Mouse (Mus musculus): ENCODE results near the gene Gsk3a.
A peak's percentile ranks its signal among the peaks of the same experiment; 100 is the strongest.

The Gsk3a gene

DNA sequence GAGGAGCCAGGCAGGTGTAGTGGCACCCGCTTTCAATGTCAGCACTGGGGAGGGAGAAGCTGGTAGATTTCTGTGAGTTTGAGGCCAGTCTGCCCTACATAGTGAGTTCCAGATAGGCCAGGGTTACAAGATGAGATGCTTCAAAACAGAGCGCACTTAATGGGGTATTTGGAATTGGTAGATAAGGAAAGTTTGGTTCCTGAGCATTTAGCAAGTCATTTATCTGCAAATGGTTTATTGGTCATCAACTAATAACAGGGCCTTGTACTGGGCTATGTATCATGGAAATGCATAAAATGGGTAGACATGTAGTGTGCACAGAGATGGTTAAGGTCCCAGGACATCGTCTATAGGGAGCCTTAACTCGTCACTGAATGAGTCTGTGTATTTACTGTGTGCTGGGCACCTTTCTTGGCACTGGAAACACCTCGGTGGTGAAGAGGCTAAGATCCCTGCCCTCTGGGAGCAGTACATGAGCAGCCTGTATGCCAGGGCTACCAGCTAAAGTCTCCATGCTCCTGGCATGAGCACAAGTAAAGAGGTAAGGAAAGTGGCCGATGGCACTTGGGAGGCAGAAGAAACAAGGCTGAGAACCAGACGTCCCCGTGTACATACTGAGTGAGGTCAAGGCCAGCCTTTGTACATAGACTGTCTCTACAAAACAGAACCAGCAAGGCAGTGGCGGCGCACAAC is 15.2 kb downstream of the Gsk3a start:
- no peak for DNase-seq (ENCODE audit: low spot score in 2 of 2)

- peak; percentile 97 to 98 for DNase-seq (ENCODE audit: low spot score in 2 of 2)
These were observed 16.4 kb downstream of the Gsk3a start, which contains the start of gene Zfp526 for GRCm38 (mm10) chr7:25221102-25221883. TSS of gene Zfp526 (plus strand) at chr7:25221425.

GRCm38 (mm10) chr7:25220457-25221101 is 17.1 kb downstream of the Gsk3a start, which contains the start of gene Dedd2:
TSS of gene Dedd2 (minus strand) at chr7:25220615.
- DNase-seq (ENCODE audit: low spot score in 2 of 2), result no peak

- DNase-seq (ENCODE audit: low spot score in 2 of 2), result peak; percentile 88 to 91
These were observed 17.7 kb downstream of the Gsk3a start for GRCm38 (mm10) chr7:25219756-25220456.

- peak in 1 of 2 experiments; percentile 37 for DNase-seq (ENCODE audit: low spot score in 2 of 2)
These were observed 18.3 kb downstream of the Gsk3a start for GRCm38 (mm10) chr7:25219416-25219750.

- DNase-seq (ENCODE audit: low spot score in 2 of 2), result peak in 1 of 2 experiments; percentile 45
These were observed 18.8 kb downstream of the Gsk3a start for GRCm38 (mm10) chr7:25218705-25219415.

DNA sequence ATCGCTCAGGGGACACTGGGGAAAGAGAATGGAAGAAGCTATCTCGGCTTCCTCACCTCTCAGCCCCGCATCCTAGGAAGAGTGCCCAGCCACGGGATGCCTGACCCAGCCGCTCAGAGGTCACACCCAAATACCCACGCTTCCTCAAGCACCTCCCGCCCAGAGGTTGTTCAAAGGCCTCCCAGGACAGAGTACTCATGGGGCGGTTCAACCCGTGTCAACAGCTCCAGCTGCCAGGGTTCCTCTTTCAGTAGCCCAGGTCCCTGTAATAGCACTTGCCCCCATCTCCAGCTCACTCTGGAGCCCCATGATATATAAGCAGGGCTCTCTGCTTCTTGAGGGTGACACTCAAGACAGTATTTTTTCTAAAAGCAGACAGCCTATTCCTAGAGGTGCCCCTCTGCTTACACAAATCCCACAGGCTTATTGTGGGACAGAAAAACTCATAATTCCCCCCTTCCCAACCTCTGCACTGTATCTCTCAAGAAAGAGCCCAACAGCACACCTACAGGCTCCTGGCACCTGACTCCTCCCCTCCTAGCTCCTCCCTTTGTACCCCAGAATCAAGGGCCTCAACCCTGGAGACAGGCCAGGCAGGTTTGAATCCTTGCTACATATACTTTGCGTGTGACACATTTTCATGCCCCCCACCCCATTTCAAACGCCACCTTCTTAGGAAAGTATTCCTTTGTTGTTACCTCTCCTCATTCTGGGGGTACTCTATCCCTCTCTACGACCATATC is 19.8 kb downstream of the Gsk3a start:
- no peak for DNase-seq (ENCODE audit: low spot score in 2 of 2)

DNA sequence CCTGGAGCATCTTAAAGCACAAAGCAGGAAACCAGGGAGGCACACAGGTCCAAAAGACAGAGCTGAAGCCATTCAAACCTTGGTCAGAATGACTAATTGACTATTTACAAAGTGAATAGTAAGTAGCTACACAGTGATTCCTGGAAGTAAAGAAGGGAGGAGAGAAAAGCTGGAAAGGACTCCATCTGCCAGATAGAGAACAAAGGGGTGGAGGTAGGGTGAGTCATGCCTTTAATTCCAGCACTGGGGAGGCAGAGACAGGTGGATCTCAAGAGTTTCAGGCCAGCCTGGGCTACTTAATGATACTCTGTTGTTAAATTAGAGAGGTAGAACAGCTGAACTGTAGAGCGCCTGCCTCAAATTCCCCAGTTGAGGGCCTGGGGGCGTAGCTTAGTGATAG is 23.5 kb downstream of the Gsk3a start:
- DNase-seq (ENCODE audit: low spot score in 2 of 2), result no peak

DNA sequence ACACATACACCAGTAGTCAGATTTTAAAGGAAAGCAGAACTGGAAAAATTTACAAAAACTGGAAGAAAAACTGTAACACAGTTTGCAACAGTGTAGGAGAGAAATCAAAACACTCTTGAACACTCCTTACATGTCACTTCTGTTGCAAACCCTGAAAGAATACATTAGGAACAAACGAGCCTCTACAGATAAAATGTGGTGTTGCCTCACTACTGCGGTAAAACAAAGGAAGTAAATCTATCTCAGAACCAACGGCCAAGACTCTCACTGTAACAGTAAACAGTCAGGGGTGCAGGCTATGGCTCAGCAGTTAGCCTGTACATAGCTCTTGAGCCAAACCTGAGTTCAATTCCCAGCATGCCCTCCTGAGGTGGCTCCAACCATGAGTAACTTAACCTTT is 24.6 kb downstream of the Gsk3a start:
- no peak for DNase-seq (ENCODE audit: low spot score in 2 of 2)

DNA sequence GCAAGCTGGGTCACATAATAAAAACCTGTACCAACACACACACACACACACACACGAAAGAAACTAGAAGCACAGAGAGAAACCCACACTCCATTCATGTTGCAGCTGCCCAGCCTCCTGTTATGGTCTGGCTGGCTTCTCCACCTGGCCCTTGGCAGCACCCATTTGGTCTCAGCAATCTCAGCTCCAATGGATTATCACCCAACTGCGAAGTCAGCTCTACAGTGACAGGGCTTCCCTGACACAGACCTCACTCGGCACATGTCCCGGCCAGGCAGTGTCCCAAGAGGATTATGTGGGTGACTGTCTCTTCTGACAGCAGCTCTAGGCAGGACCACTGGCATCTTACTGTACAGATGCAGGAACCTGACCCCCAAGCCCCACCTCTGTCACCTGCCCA is 27.2 kb downstream of the Gsk3a start:
- no peak for DNase-seq (ENCODE audit: low spot score in 2 of 2)

GRCm38 (mm10) chr7:25209161-25209622 is 28.5 kb downstream of the Gsk3a start:
- no peak for DNase-seq (ENCODE audit: low spot score in 2 of 2)

GRCm38 (mm10) chr7:25206094-25206830 is 31.4 kb downstream of the Gsk3a start:
- no peak for DNase-seq (ENCODE audit: low spot score in 2 of 2)

- DNase-seq (ENCODE audit: low spot score in 2 of 2), result no peak
These were observed 32.1 kb downstream of the Gsk3a start for GRCm38 (mm10) chr7:25205355-25206093.

DNA sequence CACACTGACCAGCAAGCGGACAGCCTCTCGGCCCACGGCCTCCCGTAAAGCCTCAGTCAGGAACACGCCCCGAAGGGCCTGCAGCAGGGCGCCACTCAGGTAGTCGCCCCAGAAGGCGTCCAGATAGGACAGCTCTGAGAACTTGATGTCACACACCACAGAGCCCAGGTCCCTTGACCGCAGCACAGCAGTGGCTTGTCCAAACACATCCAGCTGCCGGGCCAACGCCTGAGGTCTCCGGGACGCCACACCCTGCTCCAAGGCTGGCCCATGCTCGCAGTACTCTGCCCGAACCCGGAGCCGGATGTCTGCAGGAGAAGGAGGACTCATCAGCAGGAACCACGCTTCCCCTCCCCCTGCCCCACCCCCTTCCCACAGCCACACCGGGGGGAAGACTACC is 34.0 kb downstream of the Gsk3a start:
- no peak for DNase-seq (ENCODE audit: low spot score in 2 of 2)

DNA sequence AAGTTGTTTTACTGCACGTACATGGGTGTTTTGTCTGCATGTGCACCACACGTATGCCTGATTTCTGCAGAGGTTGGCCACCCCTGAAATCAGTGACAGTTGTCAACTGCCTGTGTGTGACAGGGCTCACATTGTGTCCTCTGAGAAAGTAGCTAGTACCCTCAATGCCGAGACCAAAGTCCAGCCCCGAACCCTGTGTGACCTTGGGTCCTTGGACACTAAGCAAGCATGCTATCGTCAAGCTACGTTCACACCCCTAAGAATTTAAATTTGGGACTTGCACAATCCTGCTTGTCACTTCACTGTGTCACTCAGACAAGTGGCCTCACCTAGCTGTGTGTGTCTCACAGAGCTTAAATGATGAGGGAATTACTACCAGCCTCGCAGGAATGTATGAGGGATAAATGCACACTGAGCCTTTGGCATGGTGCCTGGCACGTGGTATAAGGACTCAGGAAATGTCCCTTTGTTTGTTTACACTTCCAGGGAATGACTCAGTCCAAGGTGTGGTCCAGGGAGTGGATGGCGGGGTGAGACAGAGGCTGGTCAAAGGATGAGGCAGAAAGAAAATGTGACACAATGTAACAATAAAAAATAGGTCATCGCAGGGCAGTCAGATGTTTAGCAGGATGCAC is 40.1 kb downstream of the Gsk3a start:
- DNase-seq (ENCODE audit: low spot score in 2 of 2), result no peak

DNA sequence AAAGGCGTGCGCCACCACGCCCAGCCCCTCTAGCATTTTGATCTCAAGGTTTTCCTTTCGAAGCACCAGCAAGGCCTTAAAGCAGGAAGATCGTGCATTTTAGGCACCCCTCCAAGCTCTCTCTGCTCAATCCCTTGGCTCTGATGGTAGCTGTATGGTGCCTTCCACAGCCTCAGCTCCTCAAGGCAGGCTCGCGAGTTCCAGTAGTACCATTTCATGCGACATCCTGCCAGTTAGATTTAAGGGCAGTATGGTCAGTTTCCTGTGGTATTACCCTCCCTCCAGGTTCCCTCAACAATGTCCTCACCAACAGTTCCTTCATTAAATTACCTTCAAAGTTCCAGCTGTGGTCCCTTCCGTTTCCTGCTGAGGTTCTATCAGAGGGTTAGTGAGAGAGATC is 41.5 kb downstream of the Gsk3a start:
- DNase-seq (ENCODE audit: low spot score in 2 of 2), result no peak

DNA sequence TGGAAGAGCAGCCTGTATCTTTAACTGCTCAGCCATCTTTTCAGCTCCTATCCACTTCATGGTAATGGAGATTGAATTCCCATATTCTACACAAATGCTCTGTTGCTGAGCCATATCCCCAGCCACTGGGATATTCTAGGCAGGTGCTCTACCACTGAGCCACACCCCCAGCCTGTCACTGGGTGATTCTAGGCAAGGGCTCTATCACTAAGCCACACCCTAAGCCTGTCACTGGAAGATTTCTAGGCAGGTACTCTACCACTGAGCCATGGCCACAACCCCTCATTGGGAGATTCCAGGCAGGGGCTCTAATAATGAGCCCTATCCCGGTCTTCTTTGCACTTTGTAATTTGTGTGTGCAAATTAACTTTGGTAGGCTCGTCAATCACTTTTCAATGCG is 42.5 kb downstream of the Gsk3a start:
- no peak for DNase-seq (ENCODE audit: low spot score in 2 of 2)

DNA sequence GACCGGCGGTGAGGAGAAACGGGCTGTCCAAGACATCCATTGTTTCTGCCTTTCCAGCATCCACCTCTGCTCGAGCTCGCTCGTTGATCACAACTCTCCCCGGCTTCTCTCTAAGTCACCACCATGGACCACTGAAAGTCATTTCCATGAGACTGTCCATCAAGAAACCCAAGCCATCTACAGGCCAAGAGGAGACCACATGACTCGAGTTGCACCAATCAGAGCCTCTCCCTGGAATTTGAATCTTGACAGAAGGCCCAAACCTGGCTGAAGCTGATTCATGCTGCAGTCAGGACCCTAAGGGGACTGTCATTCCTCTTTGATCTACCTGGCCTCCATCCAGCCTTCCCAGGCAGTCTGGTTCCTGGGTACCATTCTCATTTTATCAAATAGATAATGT is 45.5 kb downstream of the Gsk3a start:
- DNase-seq (ENCODE audit: low spot score in 2 of 2), result no peak

GRCm38 (mm10) chr7:25190806-25191205 is 46.8 kb downstream of the Gsk3a start:
- DNase-seq (ENCODE audit: low spot score in 2 of 2), result no peak
